ENCODE assay signal across 8 mouse cellular contexts in the genomic region with DNA sequence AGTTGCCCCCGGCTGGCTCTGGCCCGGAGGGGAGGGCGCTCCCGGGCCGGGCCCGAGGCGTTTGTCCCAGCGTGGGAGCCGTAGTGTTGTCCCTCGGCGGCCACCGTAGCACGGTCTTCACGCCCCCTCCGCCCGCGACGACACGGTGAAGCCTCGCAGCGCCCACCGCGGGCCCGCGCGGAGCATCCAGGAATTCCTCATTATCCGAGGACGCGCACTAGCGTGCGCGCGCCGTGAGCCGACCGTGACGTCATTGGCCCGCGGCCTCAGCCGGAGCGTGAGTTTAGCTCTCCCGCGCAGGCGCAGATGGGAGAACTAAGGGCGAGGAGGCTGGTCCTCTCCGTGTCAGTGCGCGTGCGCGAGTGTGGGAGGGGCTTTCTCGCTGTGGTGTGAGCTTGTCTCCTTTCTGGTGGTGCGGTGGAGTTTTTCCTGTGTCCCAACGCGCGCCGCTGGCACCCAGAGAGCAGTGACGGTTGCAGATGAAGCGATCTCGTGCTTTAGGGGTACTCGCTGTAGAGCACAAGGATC. TPM values are rescaled to one million over a fixed set of nuclear protein-coding genes. Genes with fewer than 3 reads are reported as not detected.
A peak's percentile ranks its signal among the peaks of the same experiment; 100 is the strongest.
DNase-seq lines count a peak whose midpoint lies in the region; ATAC-seq lines count a peak whose summit lies in the region.

No protein-coding gene starts in this region.

- H3K9me3 ChIP-seq in hindbrain, embryonic 11.5 days (ENCODE audit: control insufficient read depth, low read length) = no peaks in the 10 kb centered on the region

- peak overlapping the region; percentile 74 for H3K4me3 ChIP-seq in hindbrain, embryonic 11.5 days (ENCODE audit: low read depth, low read length)

- DNase-seq in Muller cell, postnatal 12 days (ENCODE audit: inconsistent ontology term) = peak; percentile 100
- DNase-seq in cerebellum, adult 9-11 months = peak; percentile 100
- DNase-seq in frontal cortex, adult 2 months (ENCODE audit: extremely low spot score in 1 of 2, low spot score in 1 of 2) = peak; percentile 98 to 100
- DNase-seq in hindbrain, embryonic 11.5 days (ENCODE audit: low spot score) = peak; percentile 100
- peak; percentile 100 for DNase-seq in layer of hippocampus, postnatal 10 days (ENCODE audit: low spot score in 2 of 2)
- DNase-seq in lung, postnatal 10 days = peak; percentile 100
- peak; percentile 100 for DNase-seq in ovary, postnatal 36 days (ENCODE audit: low spot score)
- peak; percentile 100 for DNase-seq in thymus, postnatal 25 days

- peak overlapping the region; percentile 77 for H3K9ac ChIP-seq in hindbrain, embryonic 11.5 days (ENCODE audit: low read depth, low read length)

- under 1% methylated on average over 56 of the region's 60 CpGs for WGBS in hindbrain, embryonic 11.5 days

- peak; percentile 91 for ATAC-seq in hindbrain, embryonic 11.5 days (ENCODE audit: low FRiP score)

- H3K4me2 ChIP-seq in hindbrain, embryonic 11.5 days (replicated peaks; ENCODE audit: low read depth, low read length) = peak overlapping the region; percentile 81

- H3K27me3 ChIP-seq in hindbrain, embryonic 11.5 days (ENCODE audit: control insufficient read depth, insufficient read depth, low read length) = no peaks in the 10 kb centered on the region

- peak overlapping the region; percentile 95 for H3K27ac ChIP-seq in hindbrain, embryonic 11.5 days (ENCODE audit: low read depth, low read length)

- H3K4me1 ChIP-seq in hindbrain, embryonic 11.5 days (replicated peaks; ENCODE audit: control insufficient read depth, insufficient read depth, low read length) = peaks cover 8% of the 10 kb centered on the region; the same call in 1 of the 2 replicates

- peaks cover 2% of the 10 kb centered on the region; the same call in 1 of the 2 replicates for H3K36me3 ChIP-seq in hindbrain, embryonic 11.5 days (ENCODE audit: control insufficient read depth, insufficient read depth, low read length)

RNA-seq across cellular contexts. Expression of gene Nacc2, which starts 17.3 kb away (rescaled TPM):
- 66.9 and 72.8 TPM in 2 replicates for polyA plus RNA-seq in frontal cortex, adult 2 months (2012; rRNA removed)
- polyA plus RNA-seq in hindbrain, embryonic 11.5 days (2014; fragmentation: Nextera tagmentation; extraction: Ambion mirVana) = 5.7 and 7.2 TPM in 2 replicates
- total RNA-seq in layer of hippocampus, postnatal 10 days (2021) = 10 to 100 TPM; 42.8 to 46.3 TPM

Comparison
In these comparisons a context has a peak if more than half of its experiments do, and no peak if none do; other contexts are left out.
1. Peak in every context shown above with its lines: DNase-seq, ATAC-seq, H3K4me3 ChIP-seq and H3K27ac ChIP-seq.